Mouse (Mus musculus): ENCODE results near the gene Cftr. TPM values are rescaled to one million over a fixed set of nuclear protein-coding genes. Genes with fewer than 3 reads are reported as not detected.

Cftr gene
- polyA plus RNA-seq, 1 experiment from 2014 or later, result not detected

DNA sequence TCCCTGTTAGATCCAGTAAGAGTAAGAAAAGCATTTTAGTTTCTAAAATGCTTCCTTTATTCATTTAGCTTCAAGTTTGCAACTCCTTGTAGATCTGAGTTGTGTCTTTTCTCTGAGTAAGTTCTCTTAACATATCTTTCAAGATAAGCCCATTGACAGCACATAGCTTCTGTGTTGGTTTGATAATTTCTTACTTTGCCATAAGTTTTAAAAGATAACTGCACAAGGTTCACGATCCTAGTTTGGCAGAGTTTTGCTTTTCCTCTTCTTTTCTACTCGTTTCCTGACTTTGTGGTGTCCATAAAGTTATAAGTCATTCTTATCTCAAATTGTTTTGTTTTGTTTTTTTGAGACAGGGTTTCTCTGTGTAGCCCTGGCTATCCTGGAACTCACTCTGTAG, 130.3 kb downstream of the Cftr start:
- WGBS, result 83% methylated on average over 2 of the region's 2 CpGs
- Histone ChIP-seq H3K27ac (ENCODE audit: low read depth, low read length) (no peak overlapping the region), H3K9ac (ENCODE audit: low read length) (no peak overlapping the region), H3K4me1 (ENCODE audit: control insufficient read depth, insufficient read depth, low read length) (no peaks in the 10 kb centered on the region), H3K9me3 (ENCODE audit: control insufficient read depth, low read length) (no peaks in the 10 kb centered on the region), H3K4me3 (ENCODE audit: low read depth, low read length) (no peak overlapping the region), H3K4me2 (no peak overlapping the region), H3K27me3 (ENCODE audit: control insufficient read depth, insufficient read depth, low read length) (no peaks in the 10 kb centered on the region), H3K36me3 (ENCODE audit: control insufficient read depth, insufficient read depth, low read length) (no peaks in the 10 kb centered on the region)
- no peak for DNase-seq (ENCODE audit: low spot score, missing footprints)
- no peak for ATAC-seq (ENCODE audit: low FRiP score)

DNA sequence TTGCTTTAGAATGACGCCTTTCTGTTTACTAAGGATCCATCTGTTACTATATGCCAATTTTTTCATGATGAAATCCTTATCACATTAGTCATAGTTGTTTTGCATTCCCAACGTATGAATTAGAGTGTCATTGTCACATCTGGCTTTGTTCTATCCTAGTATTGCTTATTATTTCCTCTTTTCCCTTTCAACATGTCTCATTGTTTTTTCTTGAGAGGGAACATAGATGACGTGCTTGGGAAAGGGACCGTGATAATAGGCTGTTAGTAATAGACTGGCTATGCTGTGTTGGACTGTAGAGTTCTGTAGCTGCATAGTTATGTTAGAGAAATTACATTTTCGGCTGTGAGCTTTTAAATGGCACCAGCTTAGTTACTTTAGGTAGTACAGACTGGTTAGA, 131.6 kb downstream of the Cftr start:
- H3K27ac ChIP-seq (ENCODE audit: low read depth, low read length), result no peak overlapping the region
- H3K9me3 ChIP-seq (ENCODE audit: control insufficient read depth, low read length), result no peaks in the 10 kb centered on the region
- no peaks in the 10 kb centered on the region for H3K36me3 ChIP-seq (ENCODE audit: control insufficient read depth, insufficient read depth, low read length)
- H3K4me2 ChIP-seq, result no peak overlapping the region
- ATAC-seq (ENCODE audit: low FRiP score), result no peak
- H3K9ac ChIP-seq (ENCODE audit: low read length), result no peak overlapping the region
- H3K4me3 ChIP-seq (ENCODE audit: low read depth, low read length), result no peak overlapping the region
- WGBS, result 86% methylated on average over 5 of the region's 5 CpGs
- H3K4me1 ChIP-seq (ENCODE audit: control insufficient read depth, insufficient read depth, low read length), result no peaks in the 10 kb centered on the region
- no peaks in the 10 kb centered on the region for H3K27me3 ChIP-seq (ENCODE audit: control insufficient read depth, insufficient read depth, low read length)
- DNase-seq (ENCODE audit: low spot score, missing footprints), result no peak

DNA sequence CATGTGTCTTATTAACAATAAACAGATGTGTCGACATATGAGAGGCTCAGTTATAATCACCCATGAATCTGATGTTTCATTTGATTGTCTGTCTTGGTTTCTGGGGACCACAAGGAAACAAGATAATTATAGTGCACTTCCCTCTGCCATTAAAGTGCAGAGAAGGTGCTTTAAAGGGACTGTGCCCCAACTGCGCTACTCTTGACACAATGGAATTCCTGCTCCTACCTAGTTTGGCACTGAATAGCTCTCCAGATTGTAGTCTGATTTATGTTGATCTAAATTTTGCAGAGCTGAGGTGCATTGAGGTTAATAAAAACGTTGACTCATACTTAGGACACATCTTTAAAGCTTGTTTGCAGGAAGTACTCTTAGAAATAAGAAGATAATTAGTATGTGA, 132.7 kb downstream of the Cftr start:
- WGBS, result 72% methylated on average over 3 of the region's 3 CpGs
- no peak for DNase-seq (ENCODE audit: low spot score, missing footprints)
- ATAC-seq (ENCODE audit: low FRiP score), result no peak
- H3K27me3 ChIP-seq (ENCODE audit: control insufficient read depth, insufficient read depth, low read length), result no peaks in the 10 kb centered on the region
- no peaks in the 10 kb centered on the region for H3K36me3 ChIP-seq (ENCODE audit: control insufficient read depth, insufficient read depth, low read length)
- no peaks in the 10 kb centered on the region for H3K4me1 ChIP-seq (ENCODE audit: control insufficient read depth, insufficient read depth, low read length)
- H3K4me3 ChIP-seq (ENCODE audit: low read depth, low read length), result no peak overlapping the region
- H3K4me2 ChIP-seq, result no peak overlapping the region
- H3K27ac ChIP-seq (ENCODE audit: low read depth, low read length), result no peak overlapping the region
- H3K9ac ChIP-seq (ENCODE audit: low read length), result no peak overlapping the region
- no peaks in the 10 kb centered on the region for H3K9me3 ChIP-seq (ENCODE audit: control insufficient read depth, low read length)

DNA sequence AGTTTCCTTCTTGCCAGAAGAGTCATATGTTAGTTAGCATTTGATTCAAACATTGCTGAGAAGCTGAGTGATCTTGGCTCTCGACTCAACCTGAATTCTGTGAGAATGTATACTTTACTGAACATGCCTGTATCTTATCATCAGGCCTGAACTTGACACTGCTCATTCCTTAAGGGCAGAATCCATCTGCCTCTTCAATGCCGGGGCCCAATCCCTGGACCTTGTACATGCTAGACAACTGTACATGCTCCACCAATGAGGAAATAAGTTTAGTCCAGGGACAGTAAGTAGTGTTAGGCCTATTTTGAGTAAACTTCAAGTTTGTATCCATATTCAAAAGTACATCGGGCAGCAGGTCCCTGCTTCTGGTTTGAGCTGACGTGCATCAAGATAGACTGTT, 134.6 kb downstream of the Cftr start:
- no peak overlapping the region for H3K4me3 ChIP-seq (ENCODE audit: low read depth, low read length)
- H3K36me3 ChIP-seq (ENCODE audit: control insufficient read depth, insufficient read depth, low read length), result no peaks in the 10 kb centered on the region
- H3K4me2 ChIP-seq, result no peak overlapping the region
- H3K27ac ChIP-seq (ENCODE audit: low read depth, low read length), result no peak overlapping the region
- DNase-seq (ENCODE audit: low spot score, missing footprints), result no peak
- no peak overlapping the region for H3K9ac ChIP-seq (ENCODE audit: low read length)
- ATAC-seq (ENCODE audit: low FRiP score), result no peak
- no peaks in the 10 kb centered on the region for H3K27me3 ChIP-seq (ENCODE audit: control insufficient read depth, insufficient read depth, low read length)
- no peaks in the 10 kb centered on the region for H3K4me1 ChIP-seq (ENCODE audit: control insufficient read depth, insufficient read depth, low read length)
- no peaks in the 10 kb centered on the region for H3K9me3 ChIP-seq (ENCODE audit: control insufficient read depth, low read length)
- WGBS, result 94% methylated on average over 4 of the region's 4 CpGs

DNA sequence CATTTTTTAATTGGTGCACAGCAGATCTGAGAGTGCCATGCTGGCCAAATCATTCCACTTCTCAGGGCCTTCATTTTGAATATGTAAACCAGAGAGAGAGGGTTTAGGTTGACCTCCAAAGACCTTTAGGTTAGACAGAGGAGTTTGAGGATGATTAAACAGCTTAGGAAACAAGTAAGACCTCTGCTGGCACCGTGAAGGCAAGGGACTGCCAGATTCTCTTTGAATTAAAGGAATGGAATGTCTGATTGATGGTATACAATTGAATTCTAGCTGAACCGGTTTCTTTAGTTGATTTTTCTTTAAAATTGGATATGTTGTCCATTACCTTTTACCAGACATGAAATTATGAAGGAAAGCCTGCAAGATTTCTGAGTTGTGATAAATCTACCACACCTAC, 140.5 kb downstream of the Cftr start:
- H3K9me3 ChIP-seq (ENCODE audit: control insufficient read depth, low read length), result no peaks in the 10 kb centered on the region
- DNase-seq (ENCODE audit: low spot score, missing footprints) (no peak), ATAC-seq (ENCODE audit: low FRiP score) (no peak)
- no peak overlapping the region for H3K9ac ChIP-seq (ENCODE audit: low read length)
- no peaks in the 10 kb centered on the region for H3K36me3 ChIP-seq (ENCODE audit: control insufficient read depth, insufficient read depth, low read length)
- no peaks in the 10 kb centered on the region for H3K4me1 ChIP-seq (ENCODE audit: control insufficient read depth, insufficient read depth, low read length)
- no peak overlapping the region for H3K4me2 ChIP-seq
- WGBS, result 27% methylated on average over 2 of the region's 2 CpGs
- no peak overlapping the region for H3K4me3 ChIP-seq (ENCODE audit: low read depth, low read length)
- H3K27me3 ChIP-seq (ENCODE audit: control insufficient read depth, insufficient read depth, low read length), result no peaks in the 10 kb centered on the region
- H3K27ac ChIP-seq (ENCODE audit: low read depth, low read length), result no peak overlapping the region

DNA sequence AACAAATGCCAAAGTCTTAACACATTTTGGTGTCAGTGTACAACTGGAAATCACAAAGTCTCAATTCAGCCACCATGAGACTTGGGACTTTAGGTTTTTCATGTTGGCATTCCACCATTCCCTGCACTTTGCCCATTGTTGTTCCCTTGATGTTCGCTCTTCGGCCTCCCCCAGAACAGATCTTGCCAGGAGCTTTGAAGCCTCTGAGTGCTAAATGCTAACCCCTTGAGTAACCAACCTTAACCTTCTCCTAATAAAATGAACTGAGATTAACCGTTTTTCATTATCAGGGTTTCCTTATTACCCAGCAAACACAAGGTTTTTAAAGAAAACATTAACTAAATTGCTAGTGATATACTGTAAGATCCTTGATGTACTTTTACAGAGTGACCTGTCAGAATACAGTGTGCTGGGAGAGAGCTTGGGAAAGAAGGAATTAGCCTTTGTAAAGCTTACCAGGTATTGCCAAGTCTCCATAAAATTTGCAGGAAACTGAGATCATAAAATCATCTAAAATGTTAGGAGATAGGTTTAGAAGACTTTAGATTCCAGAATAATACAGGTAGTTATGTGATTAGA, 144.0 kb downstream of the Cftr start:
- WGBS, result 79% methylated on average over 3 of the region's 3 CpGs
- Histone ChIP-seq H3K9ac (ENCODE audit: low read length) (no peak overlapping the region), H3K9me3 (ENCODE audit: control insufficient read depth, low read length) (no peaks in the 10 kb centered on the region), H3K4me1 (ENCODE audit: control insufficient read depth, insufficient read depth, low read length) (no peaks in the 10 kb centered on the region), H3K27ac (ENCODE audit: low read depth, low read length) (no peak overlapping the region), H3K27me3 (ENCODE audit: control insufficient read depth, insufficient read depth, low read length) (no peaks in the 10 kb centered on the region), H3K4me3 (ENCODE audit: low read depth, low read length) (no peak overlapping the region), H3K4me2 (no peak overlapping the region), H3K36me3 (ENCODE audit: control insufficient read depth, insufficient read depth, low read length) (no peaks in the 10 kb centered on the region)
- DNase-seq (ENCODE audit: low spot score, missing footprints) (no peak), ATAC-seq (ENCODE audit: low FRiP score) (no peak)

DNA sequence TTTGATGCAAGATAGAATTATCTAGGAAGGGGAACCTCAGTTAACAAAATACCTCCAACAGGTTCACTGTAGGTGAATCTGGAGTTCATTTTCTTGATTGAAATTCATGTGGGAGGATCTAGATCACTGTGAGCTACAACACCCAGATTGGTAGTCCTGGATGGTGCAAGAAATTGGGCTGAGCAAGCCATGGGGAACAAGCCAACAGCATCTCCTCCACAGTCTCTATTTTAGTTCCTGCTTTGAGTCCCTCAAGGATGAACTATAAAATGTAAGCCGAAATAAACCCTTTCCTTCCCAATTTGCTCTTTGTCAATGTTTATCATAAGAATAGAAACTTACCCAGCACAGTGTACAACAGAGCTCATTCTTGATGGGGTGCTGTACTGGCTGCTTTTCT, 152.5 kb downstream of the Cftr start:
- 86% methylated on average over 1 of the region's 1 CpGs for WGBS
- DNase-seq (ENCODE audit: low spot score, missing footprints) (no peak), ATAC-seq (ENCODE audit: low FRiP score) (no peak)
- Histone ChIP-seq H3K27me3 (ENCODE audit: control insufficient read depth, insufficient read depth, low read length) (no peaks in the 10 kb centered on the region), H3K4me3 (ENCODE audit: low read depth, low read length) (no peak overlapping the region), H3K4me1 (ENCODE audit: control insufficient read depth, insufficient read depth, low read length) (no peaks in the 10 kb centered on the region), H3K9ac (ENCODE audit: low read length) (no peak overlapping the region), H3K4me2 (no peak overlapping the region), H3K27ac (ENCODE audit: low read depth, low read length) (no peak overlapping the region), H3K9me3 (ENCODE audit: control insufficient read depth, low read length) (no peaks in the 10 kb centered on the region), H3K36me3 (ENCODE audit: control insufficient read depth, insufficient read depth, low read length) (no peaks in the 10 kb centered on the region)

DNA sequence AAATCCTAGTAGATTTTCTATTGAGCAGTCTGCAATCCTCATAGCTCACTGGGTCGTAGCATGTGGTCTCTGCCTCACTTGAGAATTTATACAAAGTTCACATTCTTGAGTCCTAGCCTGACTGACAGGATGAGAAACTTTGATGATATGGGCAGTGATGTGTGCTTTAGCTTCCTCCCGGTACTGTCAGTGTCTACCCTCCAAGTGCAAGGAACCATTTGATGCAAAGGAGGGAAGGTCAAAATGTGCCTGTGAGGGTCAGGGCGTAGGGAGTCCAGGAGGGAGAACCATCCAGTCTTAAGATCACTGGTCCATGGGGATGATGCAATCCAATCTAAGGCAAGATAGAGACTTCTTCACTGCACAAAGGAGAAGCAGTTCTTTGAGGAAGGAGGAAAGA, 164.9 kb downstream of the Cftr start:
- Histone ChIP-seq H3K9ac (ENCODE audit: low read length) (no peak overlapping the region), H3K36me3 (ENCODE audit: control insufficient read depth, insufficient read depth, low read length) (no peaks in the 10 kb centered on the region), H3K4me1 (ENCODE audit: control insufficient read depth, insufficient read depth, low read length) (no peaks in the 10 kb centered on the region), H3K9me3 (ENCODE audit: control insufficient read depth, low read length) (no peaks in the 10 kb centered on the region), H3K27me3 (ENCODE audit: control insufficient read depth, insufficient read depth, low read length) (no peaks in the 10 kb centered on the region), H3K4me2 (no peak overlapping the region), H3K27ac (ENCODE audit: low read depth, low read length) (no peak overlapping the region), H3K4me3 (ENCODE audit: low read depth, low read length) (no peak overlapping the region)
- 89% methylated on average over 3 of the region's 3 CpGs for WGBS
- DNase-seq (ENCODE audit: low spot score, missing footprints) (no peak), ATAC-seq (ENCODE audit: low FRiP score) (no peak)

DNA sequence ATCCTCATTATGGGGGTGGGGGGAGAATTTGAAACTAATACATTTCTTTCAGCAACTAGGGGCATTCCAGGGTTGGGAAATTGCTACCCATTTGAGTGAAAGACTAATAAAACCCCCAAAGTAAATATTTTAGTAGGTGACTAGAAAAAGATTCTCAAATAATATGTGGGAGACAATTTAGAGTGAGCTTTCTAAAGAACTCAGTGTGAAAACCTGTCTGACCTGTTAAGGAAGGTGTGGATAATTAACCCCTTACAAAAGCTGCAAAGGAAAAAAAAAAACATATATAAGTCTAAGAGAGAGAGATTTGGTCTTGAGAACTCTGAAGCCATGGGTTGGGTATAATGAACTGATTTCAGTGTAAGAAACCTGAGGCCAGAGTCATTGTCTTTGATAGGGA, 167.8 kb downstream of the Cftr start:
- Histone ChIP-seq H3K4me2 (no peak overlapping the region), H3K27ac (ENCODE audit: low read depth, low read length) (no peak overlapping the region), H3K27me3 (ENCODE audit: control insufficient read depth, insufficient read depth, low read length) (no peaks in the 10 kb centered on the region), H3K4me1 (ENCODE audit: control insufficient read depth, insufficient read depth, low read length) (no peaks in the 10 kb centered on the region), H3K9ac (ENCODE audit: low read length) (no peak overlapping the region), H3K36me3 (ENCODE audit: control insufficient read depth, insufficient read depth, low read length) (no peaks in the 10 kb centered on the region), H3K9me3 (ENCODE audit: control insufficient read depth, low read length) (no peaks in the 10 kb centered on the region), H3K4me3 (ENCODE audit: low read depth, low read length) (no peak overlapping the region)
- no peak for ATAC-seq (ENCODE audit: low FRiP score)
- no peak for DNase-seq (ENCODE audit: low spot score, missing footprints)

DNA sequence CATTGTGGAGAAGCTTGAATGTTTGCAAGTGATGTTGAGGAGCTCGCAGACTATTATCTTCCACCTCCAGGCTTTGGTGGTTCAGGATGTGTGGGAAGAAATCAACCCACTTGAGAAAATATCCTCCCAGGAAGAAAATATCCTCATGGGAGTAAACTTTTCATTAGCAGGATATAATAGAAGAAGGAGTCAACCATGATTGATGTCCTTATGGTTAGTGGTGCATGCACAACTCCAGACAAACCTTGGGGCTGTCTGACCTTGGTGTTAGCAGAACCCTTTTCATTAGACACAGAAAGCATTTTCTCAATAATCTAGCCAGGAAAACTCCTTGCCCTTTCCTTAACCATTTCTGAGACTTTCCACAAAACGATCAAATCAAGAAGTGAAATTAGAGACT, 173.8 kb downstream of the Cftr start:
- no peaks in the 10 kb centered on the region for H3K4me1 ChIP-seq (ENCODE audit: control insufficient read depth, insufficient read depth, low read length)
- WGBS, result 92% methylated on average over 2 of the region's 2 CpGs
- DNase-seq (ENCODE audit: low spot score, missing footprints), result no peak
- no peak overlapping the region for H3K4me2 ChIP-seq
- H3K36me3 ChIP-seq (ENCODE audit: control insufficient read depth, insufficient read depth, low read length), result no peaks in the 10 kb centered on the region
- no peak overlapping the region for H3K4me3 ChIP-seq (ENCODE audit: low read depth, low read length)
- H3K27me3 ChIP-seq (ENCODE audit: control insufficient read depth, insufficient read depth, low read length), result no peaks in the 10 kb centered on the region
- no peak for ATAC-seq (ENCODE audit: low FRiP score)
- no peaks in the 10 kb centered on the region for H3K9me3 ChIP-seq (ENCODE audit: control insufficient read depth, low read length)
- no peak overlapping the region for H3K27ac ChIP-seq (ENCODE audit: low read depth, low read length)
- H3K9ac ChIP-seq (ENCODE audit: low read length), result no peak overlapping the region

All from midbrain, embryonic 11.5 days (tissue).